Mouse (Mus musculus) spleen, postnatal 36 days (tissue): ENCODE results near the gene Fam71e1.
A peak's percentile ranks its signal among the peaks of the same experiment; 100 is the strongest.

Source experiments
- DNase-seq, 2 experiments: peaks; one replicate each; pipeline ENCODE4 v3.0.0; 2022; ENCODE audit warnings: low spot score in 2 of 2, mixed read lengths in 1 of 2

Gene Fam71e1

DNA sequence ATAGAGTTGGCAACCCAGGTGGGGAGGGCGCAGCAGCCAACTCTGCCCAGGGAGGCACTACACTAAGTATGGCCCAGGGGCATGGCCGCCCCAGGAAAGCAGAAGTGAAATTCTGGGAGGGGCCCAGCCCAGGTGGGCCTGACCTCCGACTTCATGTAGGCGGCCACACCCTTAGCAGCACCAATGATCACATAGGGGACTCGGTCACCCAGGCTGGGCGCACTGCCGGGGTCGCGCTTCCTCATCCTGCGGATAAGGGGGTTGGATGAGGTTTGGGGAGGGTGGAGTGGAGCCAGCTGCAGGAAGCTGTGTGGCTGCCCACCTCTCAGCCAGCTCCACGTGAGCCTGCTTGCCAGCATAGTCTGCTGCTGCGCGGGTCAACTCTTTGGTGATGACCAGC lies 37.9 kb downstream of the Fam71e1 start:
- peak; percentile 95 for DNase-seq

DNA sequence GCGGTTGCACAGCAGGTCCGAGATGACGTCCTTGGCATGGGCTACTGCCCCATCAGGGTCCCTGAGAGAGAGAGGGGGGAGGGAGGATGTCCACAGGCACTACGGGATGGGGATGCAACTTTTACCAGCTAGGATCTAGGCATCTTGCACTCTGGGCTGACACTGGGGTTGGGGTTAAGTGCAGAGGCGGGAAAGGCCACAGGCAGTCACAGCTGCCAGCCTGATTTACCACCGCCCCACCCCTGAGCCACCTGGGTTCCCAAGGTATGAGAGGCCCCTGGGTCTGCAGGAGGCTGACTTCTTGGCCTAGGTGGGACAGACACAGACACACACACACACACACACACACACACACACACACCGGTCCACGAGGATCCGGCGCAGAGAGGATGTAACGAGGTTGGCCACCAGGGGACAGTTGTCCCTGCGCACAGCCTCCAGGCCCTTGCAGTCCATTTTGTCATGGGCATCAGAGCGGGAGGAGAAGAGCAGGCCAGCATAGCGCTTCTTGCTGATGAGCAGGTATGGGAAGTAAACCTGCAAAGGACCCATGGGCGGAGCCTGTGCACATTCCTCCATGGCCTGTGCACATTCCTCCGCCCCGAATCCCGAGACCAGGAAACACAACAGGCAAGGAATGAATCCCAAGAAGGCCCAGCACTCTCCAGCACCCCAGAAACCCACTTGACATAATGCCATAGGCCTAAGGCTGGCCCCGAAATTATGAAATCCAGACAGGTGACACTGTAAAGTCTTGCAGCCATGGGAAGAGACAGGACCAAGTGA lies 38.5 kb downstream of the Fam71e1 start:
- DNase-seq = no peak

DNA sequence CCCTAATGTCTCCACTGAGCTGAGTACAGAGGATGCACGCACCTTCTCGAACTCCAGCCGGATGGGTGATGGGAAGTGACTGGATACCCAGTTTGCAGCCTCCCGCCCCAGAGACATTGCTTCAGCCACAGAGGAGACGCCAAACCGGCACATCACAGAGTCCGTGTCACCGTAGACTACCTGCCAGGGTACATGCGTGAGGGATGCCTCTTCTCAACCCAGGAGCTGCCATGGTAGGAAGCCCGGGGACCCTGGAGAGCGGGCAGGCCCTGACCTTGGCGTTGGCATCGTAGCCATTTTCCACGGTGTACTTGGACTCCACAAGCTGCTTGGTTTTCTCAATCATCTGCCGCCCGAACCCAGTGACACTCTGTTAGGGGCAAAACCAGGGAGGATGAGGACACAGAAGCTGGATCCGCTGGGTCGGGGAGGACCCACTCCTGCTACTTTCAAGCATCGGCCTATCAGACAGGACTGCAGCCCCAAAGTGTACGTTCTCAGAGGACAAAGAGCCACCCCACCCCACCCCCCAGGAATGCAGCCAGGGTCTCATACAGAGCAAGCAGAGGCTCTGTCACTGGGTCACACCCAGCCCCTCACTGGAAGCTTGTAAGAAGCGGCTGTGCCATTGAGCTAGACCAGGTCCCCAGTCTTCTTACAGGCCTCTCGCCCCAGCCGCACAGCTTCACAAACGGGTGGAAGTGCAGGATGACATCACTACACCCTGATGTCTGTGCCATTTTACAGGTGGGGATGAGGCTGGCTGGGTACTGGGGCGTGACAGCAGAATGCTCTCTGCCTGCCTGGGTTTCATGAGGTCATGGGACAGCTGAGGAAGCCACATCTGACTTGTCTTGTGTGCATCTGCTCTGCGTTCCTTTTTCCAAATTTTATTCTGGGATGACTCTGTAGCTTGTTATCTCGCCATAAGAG lies 39.5 kb downstream of the Fam71e1 start:
- peak; percentile 68 to 74 for DNase-seq

DNA sequence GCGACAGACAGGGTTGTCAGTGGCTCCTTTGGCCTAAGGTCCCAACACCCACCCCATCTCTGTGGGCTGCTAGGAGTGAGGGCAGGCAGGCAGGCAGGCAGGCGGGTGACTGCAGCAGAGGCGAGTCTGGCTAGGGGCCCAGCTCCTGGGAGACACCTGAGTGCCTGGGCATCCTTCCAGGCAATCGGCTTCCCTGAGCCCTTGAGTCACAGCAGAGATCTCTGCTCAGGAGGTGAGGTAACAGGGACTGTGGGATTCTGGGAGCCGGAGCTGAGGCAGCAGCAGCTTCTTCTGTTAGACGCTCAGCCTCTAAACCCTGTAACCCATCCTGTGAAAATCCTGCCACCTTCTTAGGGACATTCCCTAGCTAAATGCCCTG lies 40.2 kb downstream of the Fam71e1 start:
- DNase-seq = no peak

DNA sequence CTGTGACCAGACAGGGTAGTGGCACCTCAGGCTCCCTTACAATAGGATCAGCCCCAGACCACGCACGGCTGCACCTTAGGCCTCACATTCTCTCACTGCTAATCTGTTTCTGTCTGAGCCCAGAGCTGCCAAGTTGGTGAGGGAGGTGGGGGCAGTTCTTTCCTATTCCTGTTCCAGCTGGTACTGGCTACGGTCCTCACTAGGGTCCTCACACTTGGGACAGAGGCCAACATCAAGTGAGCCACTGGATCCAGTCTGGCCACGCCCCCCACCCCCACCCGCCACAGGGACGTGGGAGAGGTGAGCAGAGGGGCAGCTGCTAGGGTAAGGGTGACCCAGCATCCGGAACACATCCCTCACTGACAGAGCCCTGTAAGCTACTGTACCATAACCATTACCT lies 40.6 kb downstream of the Fam71e1 start:
- DNase-seq = no peak

DNA sequence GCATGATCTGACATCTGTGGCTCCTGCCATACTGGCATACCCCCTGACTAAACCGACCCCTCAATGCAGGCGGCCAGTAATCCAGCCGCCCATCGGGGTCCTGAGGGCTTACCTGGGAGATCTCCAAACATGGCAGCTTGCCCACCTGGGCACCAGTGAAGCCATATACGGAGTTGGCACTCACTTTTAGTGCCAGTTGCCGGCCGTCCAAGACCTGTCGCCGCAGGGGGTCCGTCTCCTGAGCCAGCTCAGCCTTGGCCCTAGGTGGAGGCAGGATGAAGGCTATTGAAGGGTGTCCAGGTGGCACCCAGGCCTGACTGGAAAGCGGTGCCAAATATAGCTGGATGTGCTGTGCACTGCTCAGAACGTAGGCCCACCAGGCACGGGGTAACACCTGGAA lies 41.1 kb downstream of the Fam71e1 start:
- DNase-seq = no peak

DNA sequence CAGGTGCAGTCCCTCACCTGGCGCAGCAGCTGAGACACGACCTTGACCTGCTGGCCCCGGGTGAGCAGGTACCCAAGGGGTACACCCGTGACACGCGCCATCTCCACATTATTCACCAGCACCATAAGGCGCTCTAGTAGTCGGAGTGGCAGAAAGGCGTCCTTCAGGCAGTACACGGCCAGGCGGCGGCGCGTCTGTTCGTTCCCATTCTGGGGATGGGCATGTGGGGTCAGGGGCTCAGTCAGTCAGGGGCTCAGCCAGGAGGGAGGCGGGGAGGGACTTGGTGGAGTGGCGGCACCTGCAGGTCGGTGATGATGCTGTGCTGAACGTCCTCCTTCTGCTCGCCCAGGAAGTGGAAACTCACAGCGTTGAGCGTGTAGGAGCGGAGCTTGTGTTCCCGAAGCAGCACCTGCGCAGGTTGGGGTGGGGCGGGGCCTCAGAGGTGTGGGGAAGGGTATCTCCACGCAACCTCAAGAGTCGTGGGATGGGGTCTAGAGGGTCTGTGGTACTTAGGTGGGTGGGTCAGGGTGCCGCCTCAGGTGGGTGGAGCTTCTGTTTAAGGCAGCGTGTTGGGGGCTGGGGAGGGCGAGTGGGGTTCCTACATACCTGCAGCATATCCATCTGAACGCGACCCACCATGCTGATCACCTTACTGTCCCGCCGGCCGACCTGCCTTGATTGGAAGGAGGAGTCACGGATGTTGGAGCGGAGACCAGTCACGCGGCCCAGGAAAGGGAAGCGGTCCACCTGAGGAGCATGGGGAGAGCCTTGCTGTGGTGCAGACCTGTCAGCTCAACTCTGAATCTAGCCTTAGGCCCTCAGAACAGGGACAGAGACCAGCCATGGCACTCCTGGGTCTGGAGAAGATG lies 42.6 kb downstream of the Fam71e1 start:
- DNase-seq = no peak

DNA sequence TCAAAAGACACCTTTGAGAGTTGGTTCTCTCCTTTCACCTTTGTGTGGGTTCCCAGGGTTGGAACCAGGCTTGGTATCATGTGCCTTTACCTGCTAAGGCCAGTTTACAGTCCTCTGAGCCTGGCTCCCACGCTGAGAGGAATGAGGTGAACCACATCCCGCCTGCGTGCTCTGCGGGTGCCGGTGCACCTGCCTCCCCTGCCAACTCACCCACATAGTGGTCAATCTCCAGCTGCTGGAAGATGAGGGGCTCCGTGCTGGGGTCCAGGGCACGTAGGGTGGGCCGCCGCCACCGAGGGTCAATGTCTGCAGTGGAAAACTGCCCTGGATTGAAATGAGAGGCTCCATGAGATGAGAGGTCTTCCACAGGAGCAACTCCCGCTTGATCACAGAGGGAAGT lies 46.2 kb downstream of the Fam71e1 start:
- no peak for DNase-seq

DNA sequence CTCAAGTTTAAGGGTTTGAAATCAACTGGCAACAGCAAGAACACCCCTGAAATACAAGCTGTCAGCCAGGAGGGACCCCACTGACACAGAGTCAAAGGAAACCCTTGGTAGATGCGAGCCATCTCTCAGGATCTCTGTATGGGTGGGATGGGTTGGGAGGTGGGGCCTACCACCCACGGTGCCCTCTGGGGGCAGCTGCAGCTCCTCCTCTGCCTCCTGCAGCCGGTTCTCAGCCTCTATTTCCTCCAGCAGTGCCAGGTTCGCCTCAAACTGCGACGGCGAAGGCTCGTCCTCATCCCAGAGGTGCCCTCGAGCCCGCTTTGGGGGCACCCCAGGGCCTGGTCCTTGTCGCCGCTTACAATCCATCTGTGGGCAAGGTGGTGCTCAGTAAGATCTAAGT lies 46.7 kb downstream of the Fam71e1 start:
- DNase-seq = no peak

DNA sequence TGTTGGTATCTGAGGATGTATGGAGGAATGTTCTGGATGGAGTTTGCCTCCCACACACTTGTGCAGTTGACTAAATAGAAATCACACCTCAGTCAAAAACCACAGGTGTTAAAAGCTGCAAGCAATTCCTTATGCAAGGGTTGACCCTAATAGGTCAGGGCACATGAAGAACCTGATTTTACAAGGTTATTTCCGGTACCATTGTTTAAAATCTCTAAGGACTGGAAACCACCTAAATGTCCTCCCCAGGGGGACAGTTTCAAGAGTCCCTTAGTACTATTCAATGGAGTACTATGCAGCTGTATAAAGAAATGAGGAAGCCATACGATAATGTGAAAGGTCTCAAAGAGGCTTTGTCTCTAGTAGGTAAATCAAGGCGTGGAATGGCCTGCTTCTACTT lies 49.9 kb downstream of the Fam71e1 start:
- no peak for DNase-seq

DNA sequence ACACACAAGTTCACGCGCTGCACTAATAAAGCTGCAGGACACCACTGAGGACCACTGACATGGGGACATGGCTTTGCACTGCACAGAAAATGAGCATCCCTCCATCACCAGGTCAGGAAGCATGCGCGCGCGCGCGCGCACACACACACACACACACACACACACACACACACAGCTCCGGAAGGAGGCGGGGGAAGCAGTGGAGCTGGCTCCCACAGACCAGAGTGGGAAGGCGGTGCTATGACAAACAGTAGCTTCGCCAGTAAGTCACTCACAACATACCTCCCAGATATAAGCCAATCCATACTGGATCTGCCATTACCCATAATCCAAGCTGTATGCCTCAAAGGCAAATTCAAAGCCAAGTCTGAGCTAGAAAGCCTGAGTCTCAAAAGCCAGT lies 50.7 kb downstream of the Fam71e1 start:
- DNase-seq = no peak

DNA sequence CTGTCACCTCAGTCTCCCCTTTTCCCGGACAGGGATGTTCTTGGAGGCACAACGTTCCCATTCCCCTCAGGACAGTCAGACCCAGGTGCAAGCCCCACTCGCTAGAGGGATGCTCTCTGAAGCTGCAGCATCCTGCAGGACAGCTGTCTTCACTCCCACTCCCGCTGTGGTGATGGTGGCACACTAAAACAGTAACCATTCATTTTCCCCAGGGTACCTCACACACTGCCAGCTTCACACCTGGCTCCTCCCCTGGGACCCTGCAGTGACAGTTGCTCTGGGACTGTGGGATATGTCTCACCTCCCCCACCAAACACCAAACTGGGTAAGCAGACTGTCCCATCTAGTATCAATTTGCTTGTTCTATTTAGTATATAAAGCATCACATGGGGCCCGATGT lies 51.3 kb downstream of the Fam71e1 start:
- no peak for DNase-seq

DNA sequence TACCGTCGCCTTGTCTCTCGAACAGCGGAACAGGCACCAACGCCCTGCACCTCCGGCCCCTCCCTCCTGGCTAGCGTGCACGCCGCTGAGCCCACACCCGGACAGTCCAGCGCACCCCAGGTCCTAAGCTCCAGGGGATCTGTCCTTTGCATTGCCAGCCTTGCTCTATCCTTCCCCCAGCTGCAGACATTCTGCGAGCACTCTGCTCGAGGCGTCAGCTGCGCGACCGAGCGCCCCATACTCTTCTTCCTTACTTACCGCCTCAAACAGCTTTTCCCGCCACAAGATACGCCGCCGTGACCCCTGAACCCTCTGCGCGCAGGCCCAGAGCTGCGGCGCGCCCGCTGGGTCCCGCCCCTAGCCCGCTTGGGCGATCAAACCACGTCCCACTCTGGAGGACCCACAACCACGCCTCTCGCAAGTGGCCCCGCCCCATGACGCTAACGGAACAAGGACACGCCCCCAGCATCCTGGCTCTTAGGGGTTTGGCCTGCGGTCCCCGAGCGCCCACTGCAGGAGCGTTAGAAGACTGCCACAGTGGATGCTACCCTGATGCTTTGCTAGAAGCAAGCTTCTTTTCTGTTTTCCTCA lies 52.2 kb downstream of the Fam71e1 start, which contains the start of gene Pold1:
Gene Pold1 (minus strand): TSS at position 353 of the 591 bp plus-strand sequence.
- peak; percentile 100 for DNase-seq

DNA sequence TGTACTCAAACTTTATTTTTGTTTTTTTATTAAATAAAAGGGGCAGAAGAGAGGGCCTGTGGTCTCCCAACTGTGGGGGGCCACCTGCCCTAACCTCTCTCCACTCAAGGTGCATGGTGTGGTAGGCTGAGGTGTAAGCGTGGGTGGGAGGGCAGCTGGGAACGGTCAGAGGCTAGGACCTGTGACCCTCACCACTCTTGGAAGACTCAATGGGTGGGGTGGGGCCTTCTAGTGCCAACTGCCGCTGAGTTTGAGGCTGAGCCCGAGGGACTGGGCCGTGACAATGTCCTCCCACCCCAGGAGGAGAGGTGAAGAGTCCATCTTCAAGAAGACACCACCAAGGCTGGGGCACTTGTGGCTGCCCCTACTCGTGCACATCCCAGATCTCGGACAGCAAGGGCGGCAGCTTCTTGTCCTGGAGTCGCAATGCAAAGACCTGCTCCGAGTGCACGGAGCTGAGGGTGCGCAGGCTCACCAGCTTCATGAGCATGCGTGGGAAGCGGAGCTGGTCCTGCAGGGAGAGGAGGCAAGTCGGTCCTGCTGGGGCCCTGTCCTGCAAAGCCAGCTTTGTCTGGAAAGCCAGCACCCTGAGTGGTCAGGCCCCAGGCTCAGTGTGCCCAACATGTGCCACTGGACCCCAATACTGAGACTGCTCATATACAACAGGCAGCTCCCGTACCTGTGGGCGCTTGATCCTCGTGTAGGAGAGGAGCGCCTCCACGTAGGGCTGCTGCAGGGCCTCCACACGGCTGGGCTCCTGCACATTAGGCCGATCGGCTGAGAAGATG lies 53.4 kb downstream of the Fam71e1 start:
- no peak for DNase-seq

DNA sequence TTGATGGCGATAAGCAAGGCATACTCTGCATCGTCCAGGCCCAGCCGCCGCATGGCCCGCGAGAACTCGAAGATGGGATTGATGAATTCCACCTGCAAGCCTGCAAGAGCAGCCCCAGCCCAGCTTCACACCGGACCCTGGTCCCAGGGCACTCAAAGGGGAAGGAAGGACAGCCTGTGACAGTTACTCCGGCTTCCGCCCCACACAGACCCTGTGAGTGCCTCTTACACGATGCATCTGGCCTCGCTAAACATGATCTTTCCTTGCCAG lies 54.0 kb downstream of the Fam71e1 start:
- no peak for DNase-seq
